Mouse (Mus musculus) megakaryocyte, embryonic 14.5 days (primary cell): ENCODE measurements around the gene Dync1li1.

Experiments
- FLI1 ChIP-seq: IDR thresholded peaks from 2 replicates; pipeline ENCODE4 v1.6.1; 2012; ENCODE audit warnings: low read length, inconsistent platforms, mixed read lengths
- GATA1 ChIP-seq: IDR thresholded peaks from 3 replicates; pipeline ENCODE4 v1.6.1; 2012; ENCODE audit warnings: mixed read lengths, low read length, inconsistent platforms, borderline replicate concordance

GRCm38 (mm10) chr9:114747012-114747411, 58.4 kb downstream of the Dync1li1 start:
- TF ChIP-seq GATA1 (no peak), FLI1 (no peak)
